Mouse (Mus musculus) left cerebral cortex, postnatal 25 days (tissue): ENCODE data around the gene Clmn. TPM values are rescaled to one million over a fixed set of nuclear protein-coding genes. Genes with fewer than 3 reads are reported as not detected.
"Not testable (repeated sequence)": the region's sequence is repeated elsewhere in the genome, so short reads cannot be mapped to it uniquely, and the experiment has no call there.

Source experiments
- DNase-seq, 2 experiments: peaks; one replicate each; pipeline ENCODE4 v3.0.0; 2022; ENCODE audit warnings: low spot score in 2 of 2, mixed read lengths in 1 of 2
- intact Hi-C: fragments of 180-260 bp; cut with DNase I; formaldehyde crosslinking; loops from one replicate; pipeline ENCODE4 v1.15.1; 2025
- total RNA-seq, 2 experiments: library from RNA; stranded (reverse); gene quantifications; 2 replicates each; pipeline ENCODE4 v1.2.3; 2021

The Clmn gene
- total RNA-seq, 2 experiments from 2014 or later = 41.3 to 43.0 TPM

GRCm38 (mm10) chr12:104737666-104738065 is 127.2 kb downstream of the Clmn start:
- peak; percentile 48 to 80 for DNase-seq
- intact Hi-C loops = no loop called here

GRCm38 (mm10) chr12:104735993-104736395 is 128.9 kb downstream of the Clmn start:
- intact Hi-C loops = no loop called here
- no peak for DNase-seq

GRCm38 (mm10) chr12:104733165-104733564 is 131.7 kb downstream of the Clmn start:
- intact Hi-C loops = no loop called here
- DNase-seq = no peak

- intact Hi-C loops = no loop called here
- no peak for DNase-seq
Measured at GRCm38 (mm10) chr12:104731782-104732181, 133.1 kb downstream of the Clmn start.

GRCm38 (mm10) chr12:104726436-104726835 is 138.4 kb downstream of the Clmn start:
- intact Hi-C loops, DNase-seq: not testable (repeated sequence)

- intact Hi-C loops = no loop called here
- no peak for DNase-seq
Measured at GRCm38 (mm10) chr12:104722056-104722455, 142.8 kb downstream of the Clmn start.

- no peak for DNase-seq
- intact Hi-C loops = no loop called here
Measured at GRCm38 (mm10) chr12:104721011-104721410, 143.9 kb downstream of the Clmn start.

- no peak for DNase-seq
- intact Hi-C loops = no loop called here
Measured at GRCm38 (mm10) chr12:104718956-104719355, 145.9 kb downstream of the Clmn start.

- no peak for DNase-seq
- intact Hi-C loops = no loop called here
Measured at GRCm38 (mm10) chr12:104716409-104716808, 148.5 kb downstream of the Clmn start.

GRCm38 (mm10) chr12:104715453-104715852 is 149.4 kb downstream of the Clmn start:
- intact Hi-C loops = no loop called here
- DNase-seq = no peak

Other genes starting within 250 kb of the Clmn start
- 10 to 100 TPM; 38.5 to 41.3 TPM for gene Dicer1, start 113.1 kb downstream of the Clmn start, total RNA-seq
- gene Syne3, start 144.7 kb upstream of the Clmn start, total RNA-seq = 1 to 10 TPM in 1 of 2 experiments, under 1 TPM in 1; 0.98 to 1.3 TPM
- 10 to 100 TPM; 50.8 to 53.6 TPM for gene Glrx5, start 167.6 kb upstream of the Clmn start, total RNA-seq